Mouse (Mus musculus) heart, postnatal 14 days (tissue): Measurements from ENCODE around the gene Olig2. TPM values are rescaled to one million over a fixed set of nuclear protein-coding genes. Genes with fewer than 3 reads are reported as not detected.
"Not testable (repeated sequence)": the region's sequence is repeated elsewhere in the genome, so short reads cannot be mapped to it uniquely, and the experiment has no call there.

Experiments used
- DNase-seq, 2 experiments: peaks; one replicate each; pipeline ENCODE4 v3.0.0; 2021 to 2022
- intact Hi-C: fragments of 180-260 bp; cut with DNase I; formaldehyde crosslinking; loops from one replicate; pipeline ENCODE4 v1.15.1; 2025
- total RNA-seq, 2 experiments: library from RNA; stranded (reverse); gene quantifications; 2 replicates each; pipeline ENCODE4 v1.2.3; 2021

The Olig2 gene
- total RNA-seq, 2 experiments from 2014 or later, result not detected

DNA sequence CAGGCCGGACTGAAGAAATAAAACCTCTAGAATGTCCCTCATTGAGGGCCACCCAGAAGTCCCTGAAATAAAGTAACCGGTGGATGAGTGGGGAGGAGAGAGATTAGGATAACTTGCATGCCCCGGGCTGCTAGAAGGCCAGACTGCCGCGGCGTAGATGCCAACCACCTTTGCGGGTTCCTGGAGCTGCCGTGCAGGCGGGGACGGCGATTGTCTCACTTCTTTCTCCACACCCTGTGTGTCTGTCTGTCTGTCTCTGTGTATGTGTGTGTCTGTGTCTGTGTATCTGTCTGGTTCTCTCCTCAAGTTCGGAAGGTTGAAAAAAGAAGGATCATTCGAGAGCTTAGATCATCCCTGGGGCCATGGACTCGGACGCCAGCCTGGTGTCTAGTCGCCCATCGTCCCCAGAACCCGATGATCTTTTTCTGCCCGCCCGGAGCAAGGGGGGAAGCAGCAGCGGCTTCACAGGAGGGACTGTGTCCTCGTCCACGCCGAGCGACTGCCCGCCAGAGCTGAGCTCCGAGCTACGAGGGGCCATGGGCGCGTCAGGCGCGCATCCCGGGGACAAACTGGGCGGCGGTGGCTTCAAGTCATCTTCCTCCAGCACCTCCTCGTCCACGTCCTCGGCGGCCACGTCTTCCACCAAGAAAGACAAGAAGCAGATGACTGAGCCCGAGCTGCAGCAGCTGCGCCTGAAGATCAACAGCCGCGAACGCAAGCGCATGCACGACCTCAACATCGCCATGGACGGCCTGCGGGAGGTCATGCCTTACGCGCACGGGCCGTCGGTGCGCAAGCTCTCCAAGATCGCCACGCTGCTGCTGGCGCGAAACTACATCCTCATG lies 1.0 kb downstream of the Olig2 start:
- intact Hi-C loops, result no loop called here

DNA sequence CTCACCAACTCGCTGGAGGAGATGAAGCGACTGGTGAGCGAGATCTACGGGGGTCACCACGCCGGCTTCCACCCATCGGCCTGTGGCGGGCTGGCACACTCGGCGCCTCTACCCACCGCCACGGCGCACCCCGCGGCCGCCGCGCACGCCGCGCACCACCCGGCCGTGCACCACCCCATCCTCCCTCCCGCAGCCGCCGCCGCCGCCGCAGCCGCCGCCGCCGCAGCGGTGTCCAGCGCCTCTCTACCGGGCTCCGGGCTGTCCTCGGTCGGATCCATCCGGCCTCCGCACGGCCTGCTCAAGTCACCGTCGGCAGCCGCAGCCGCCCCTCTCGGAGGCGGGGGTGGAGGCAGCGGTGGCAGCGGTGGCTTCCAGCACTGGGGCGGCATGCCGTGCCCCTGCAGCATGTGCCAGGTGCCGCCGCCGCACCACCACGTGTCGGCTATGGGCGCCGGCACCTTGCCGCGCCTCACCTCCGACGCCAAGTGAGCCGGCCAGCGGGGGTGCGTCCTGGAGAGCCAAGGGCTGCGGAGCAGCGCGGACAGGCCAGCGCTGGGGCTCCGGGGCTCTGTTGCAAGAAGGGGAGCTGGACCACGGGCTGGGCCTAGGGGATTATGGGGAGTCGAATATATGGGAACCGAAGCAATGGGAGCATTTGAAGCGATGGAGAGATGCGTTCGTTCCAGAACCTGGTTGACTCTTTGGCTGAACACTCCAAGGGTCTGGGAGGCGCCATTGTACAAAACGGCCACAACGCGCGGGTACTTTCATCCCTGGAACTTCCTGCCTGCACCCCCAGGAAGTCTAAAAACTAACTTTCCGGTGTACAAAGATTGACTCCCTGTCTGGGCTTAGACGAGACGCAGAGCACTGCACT lies 1.9 kb downstream of the Olig2 start:
- intact Hi-C loops, result no loop called here
- no peak for DNase-seq

More for the DNA sequence above, 1.0 kb downstream of the Olig2 start:
- no peak for DNase-seq

- DNase-seq, result no peak
- intact Hi-C loops, result no loop called here
Measured at GRCm38 (mm10) chr16:91227760-91228043, 2.4 kb downstream of the Olig2 start.

DNA sequence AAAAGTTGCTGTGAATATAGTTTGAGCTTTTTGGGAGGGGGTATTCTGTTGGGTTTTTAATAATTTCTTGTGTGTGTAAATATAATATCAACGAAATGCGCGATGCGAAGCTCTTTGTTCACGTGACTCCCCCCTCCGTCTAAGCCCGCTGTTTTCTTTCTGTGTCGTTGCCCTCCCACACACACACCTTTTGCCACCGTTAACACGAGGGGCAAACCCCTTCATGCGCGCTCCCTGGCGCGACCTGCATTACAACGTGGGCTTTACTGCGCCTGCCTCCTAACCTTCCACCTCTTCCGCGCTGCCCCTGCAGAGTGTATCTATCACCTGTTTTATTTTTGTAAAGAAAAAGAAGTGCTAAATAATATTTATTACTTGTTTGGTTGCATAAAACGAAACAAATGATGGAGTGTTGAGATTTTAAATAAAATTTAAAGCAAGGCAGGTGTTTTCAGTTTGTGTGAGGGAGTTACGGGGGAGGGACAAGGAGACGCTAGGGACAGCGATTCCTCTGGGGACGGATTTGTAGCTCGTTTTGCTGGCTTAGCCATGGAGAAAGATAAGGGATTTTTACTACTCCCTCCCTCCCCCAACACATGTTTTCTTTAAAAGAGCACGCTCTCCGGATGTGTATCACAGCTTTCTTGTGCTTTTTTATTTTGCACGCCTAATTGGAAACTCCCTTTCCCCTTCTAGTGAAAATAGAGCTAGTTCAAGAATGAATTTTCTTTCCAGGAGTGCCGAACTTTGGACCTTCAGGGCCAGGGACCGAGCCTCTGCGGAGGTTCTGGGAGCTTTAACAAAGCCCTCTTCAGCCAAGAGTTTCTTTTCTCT lies 3.2 kb downstream of the Olig2 start:
- DNase-seq, result no peak
- intact Hi-C loops, result no loop called here

- intact Hi-C loops, result no loop called here
- DNase-seq, result no peak
Measured at GRCm38 (mm10) chr16:91229072-91229348, 3.8 kb downstream of the Olig2 start.

GRCm38 (mm10) chr16:91229643-91230042 lies 4.4 kb downstream of the Olig2 start:
- intact Hi-C loops, result no loop called here
- no peak for DNase-seq

- intact Hi-C loops, result no loop called here
Measured at GRCm38 (mm10) chr16:91231781-91232469, 6.7 kb downstream of the Olig2 start.

GRCm38 (mm10) chr16:91232470-91233240 lies 7.4 kb downstream of the Olig2 start:
- DNase-seq, result no peak
- intact Hi-C loops, result no loop called here

More at GRCm38 (mm10) chr16:91231781-91232469, 6.7 kb downstream of the Olig2 start:
- DNase-seq, result no peak

DNA sequence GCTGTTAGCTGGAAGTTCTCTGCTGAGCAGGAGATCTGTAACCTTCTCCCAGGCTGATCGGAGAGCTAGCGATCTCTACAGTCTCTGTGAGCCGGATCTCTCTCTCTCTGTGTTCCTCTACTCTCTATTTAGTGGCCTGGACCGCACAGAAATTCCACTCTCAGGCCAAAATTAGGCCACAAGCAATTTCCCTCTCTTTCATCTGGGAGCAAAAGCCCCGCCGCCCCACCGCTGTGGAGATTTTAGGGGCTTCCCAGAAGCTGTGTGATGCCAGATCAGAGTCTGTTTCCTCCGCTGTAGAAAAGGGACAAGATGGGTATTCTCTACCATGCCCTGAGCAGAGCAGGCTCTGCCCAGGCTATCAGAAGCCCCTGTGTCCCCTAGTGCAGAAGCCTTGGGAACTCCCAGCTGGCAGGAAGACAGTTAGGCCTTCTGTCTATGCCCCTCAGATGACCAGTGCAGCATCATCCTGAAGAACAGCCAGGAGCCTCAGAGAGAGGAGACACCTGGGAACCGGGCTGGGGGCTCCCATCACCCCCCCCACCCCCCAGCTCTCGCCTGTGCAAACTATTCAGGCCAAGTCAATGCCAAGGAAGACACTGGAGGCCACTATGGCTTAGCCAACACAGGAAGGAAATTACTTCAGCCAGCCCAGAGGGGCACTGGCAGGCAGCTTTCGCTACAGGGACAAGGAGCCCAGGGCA lies 8.1 kb downstream of the Olig2 start:
- intact Hi-C loops, result no loop called here

DNA sequence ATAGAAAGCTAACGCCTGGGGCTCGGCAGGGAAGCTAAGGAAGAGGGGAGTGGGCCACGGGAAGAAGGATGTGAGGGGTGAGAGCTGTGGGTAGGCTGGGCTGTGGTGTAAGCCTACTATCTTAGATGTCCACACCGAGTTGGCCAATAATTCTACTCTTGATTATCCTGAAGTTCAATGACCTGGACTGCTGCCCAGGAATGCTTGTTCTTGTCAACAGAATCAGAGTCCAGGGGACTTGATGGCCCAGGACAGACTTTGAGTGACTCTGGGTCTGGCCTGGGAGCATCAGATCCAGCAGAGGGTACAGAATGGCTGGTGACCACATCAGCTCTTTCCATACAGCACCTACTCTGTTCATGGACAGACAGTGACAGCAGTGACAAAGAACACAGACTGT lies 13.8 kb downstream of the Olig2 start:
- DNase-seq, result no peak
- intact Hi-C loops, result no loop called here

More for the DNA sequence above, 8.1 kb downstream of the Olig2 start:
- DNase-seq, result no peak

DNA sequence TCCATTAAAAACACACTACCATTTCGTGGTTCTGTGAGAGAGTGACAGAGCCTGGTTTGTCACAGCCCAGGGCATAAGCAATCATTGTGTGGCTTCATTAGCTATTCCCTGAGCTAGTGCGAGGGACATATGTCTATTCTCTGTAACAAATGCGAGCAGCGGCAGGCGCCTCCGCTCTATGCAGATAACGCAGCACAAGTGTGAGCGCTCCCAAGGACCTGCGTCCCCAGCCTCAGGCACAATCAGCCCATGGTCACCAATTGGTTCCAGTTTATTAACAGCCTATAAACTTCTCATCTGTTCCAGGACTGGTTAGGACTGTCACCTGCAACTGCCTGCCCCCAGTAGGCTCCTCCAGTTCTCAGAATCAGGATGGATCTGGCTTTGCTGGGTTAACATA lies 21.0 kb downstream of the Olig2 start:
- no peak for DNase-seq
- intact Hi-C loops, result no loop called here

DNA sequence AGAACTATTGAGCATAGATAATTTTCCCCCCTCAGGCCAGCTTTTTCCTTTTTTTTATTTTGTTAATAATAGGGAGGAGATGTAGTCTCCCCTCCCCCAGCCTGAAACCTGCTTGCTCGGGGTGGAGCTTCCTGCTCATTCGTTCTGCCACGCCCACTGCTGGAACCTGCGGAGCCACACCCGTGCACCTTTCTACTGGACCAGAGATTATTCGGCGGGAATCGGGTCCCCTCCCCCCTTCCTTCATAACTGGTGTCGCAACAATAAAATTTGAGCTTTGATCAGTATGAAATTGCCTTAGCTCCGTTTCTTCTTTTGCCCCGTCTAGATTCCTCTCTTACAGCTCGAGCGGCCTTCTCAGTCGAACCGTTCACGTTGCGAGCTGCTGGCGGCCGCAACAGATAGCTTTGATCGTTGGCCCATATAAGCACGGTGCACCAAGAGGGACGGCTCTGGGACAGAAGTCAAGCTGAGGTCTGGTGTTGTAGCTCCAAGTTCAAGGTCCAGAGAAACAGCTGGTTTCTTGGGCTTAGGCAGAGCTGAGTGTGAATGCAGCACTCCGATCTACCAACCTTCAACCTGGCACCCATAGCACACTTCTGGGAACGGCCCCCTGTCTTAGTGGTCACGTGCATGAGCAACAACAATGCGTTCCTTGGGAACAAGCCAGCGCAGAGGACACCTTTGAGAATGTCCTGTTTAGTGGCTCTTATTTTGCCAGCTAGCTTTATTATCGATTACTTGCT lies 30.3 kb downstream of the Olig2 start:
- intact Hi-C loops, DNase-seq: not testable (repeated sequence)

GRCm38 (mm10) chr16:91258956-91259355 lies 33.7 kb downstream of the Olig2 start:
- DNase-seq, result no peak
- intact Hi-C loops, result no loop called here

GRCm38 (mm10) chr16:91260861-91261260 lies 35.6 kb downstream of the Olig2 start:
- intact Hi-C loops, result no loop called here
- no peak for DNase-seq

DNA sequence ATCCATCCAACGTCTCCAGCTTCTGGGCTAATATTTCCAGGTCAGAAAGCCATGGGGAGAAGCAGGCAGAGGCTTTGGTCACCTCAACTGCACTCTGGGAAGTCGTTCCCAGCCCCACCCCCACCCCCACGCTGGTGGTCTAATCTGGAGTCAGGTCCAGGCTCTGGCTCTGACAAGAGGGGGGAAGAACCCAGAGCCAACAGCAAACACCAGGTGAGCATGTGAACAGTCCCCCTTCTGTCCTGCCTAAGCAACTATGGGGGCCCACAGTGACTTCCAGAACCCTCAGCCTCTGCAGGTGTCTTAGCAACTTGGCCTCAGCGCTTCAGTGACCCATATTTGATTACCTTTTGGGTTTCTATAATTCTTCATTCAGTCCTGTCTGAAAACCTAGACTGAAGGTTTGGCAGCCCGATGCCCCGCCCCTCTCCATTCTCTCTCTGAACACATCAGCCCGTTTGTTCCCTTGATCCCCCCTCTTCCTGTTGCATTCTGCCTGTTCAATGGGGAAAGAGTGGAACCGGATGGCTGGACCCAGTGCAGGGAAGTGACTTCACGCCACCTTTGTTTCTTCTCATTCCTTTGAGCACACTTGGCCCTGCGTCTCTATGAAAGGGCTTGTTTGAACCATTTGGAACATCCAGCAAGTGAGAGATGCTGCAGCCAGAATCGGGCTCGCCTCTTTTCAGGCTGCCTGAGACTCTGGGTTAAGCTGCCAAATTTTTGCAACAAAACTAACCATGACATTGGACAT lies 37.4 kb downstream of the Olig2 start:
- intact Hi-C loops, result no loop called here
- DNase-seq, result no peak

DNA sequence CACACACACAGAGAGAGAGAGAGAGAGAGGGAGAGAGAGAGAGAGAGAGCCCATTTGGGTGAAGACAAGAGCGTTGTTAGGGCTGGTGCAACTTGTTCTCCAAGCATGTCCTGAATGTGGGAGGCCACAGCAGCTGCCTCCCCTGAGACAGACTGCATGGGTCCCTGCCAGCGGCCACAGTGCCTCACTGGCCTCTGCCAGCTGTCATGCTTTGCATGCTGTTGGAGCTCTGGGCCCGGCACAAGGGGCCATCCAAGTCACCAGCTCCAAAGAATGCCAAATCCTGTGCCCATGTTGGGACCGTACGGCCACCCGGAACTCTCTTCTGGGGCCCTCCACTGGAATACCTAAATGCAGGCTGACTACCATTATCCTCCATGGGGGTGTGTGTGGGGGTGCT lies 40.7 kb downstream of the Olig2 start:
- intact Hi-C loops, result no loop called here
- DNase-seq, result peak in 1 of 2 experiments; percentile 9

DNA sequence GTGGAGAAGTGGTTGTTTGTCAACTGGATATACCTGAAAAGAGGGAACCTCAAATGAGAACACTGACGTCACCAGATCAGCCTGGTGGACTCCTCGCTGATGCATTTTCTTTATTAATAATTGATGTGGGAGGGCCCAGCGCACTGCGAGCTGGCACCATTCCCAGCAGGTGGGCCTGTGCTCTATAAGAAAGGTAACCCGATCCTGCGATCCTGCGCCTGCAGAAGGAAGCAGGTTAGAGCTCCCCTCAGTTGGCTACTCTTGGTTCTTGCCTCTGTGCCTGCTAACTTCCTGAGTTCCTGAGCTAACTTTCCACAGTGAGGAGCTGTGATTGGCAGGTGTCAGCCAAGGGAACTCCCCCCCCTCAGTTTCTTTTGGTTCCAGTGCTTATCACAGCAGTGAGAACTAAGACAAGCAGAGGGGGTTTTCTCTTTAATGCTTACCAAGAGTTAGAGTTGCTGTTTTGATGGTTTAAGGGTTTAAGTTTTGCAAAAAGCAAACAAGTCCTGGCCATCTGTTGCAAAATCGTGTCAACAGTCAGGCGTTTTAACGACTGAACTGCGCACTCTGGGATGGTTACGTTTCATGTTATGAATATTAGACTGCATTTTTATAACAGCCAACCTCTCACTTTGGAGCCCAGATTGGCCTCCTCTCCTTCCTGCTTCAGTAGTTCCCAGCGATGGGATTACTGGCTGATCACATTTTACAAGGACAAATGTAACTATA lies 43.6 kb downstream of the Olig2 start:
- intact Hi-C loops, result no loop called here
- no peak for DNase-seq
